Mouse (Mus musculus) MEL (cell line): ENCODE results near the gene Oxsr1. TPM values are rescaled to one million over a fixed set of nuclear protein-coding genes. Genes with fewer than 3 reads are reported as not detected.

ENCODE experiments used
- DNase-seq: peaks from one replicate; pipeline ENCODE4 v3.0.0; 2011; ENCODE audit warnings: low read depth, low spot score
- H3K27ac ChIP-seq: 2 replicates; pipeline ENCODE4 v1.5.1; 2012; ENCODE audit warnings: low read depth, mild to moderate bottlenecking, control low read depth, low read length, moderate library complexity; ENCODE audit not compliant: control insufficient read depth
- H3K27me3 ChIP-seq, 2 experiments: fragments of 150-350 bp in 1 of 2; sonication (generic) in 1 of 2; 2 replicates each; pipeline ENCODE4 v1.6.1; 2012; ENCODE audit warnings: low read length in 2 of 2, mild to moderate bottlenecking in 2 of 2, improper control_type of control experiment in 1 of 2, moderate library complexity in 1 of 2; ENCODE audit not compliant: insufficient read depth in 2 of 2, control insufficient read depth in 1 of 2
- H3K36me3 ChIP-seq, 2 experiments: 2 replicates each; pipeline ENCODE4 v1.6.1; 2012 to 2014; ENCODE audit warnings: low read length in 2 of 2, improper control_type of control experiment in 1 of 2, inconsistent platforms in 1 of 2, mild to moderate bottlenecking in 1 of 2; ENCODE audit not compliant: insufficient read depth in 2 of 2, control insufficient read depth in 1 of 2
- H3K4me1 ChIP-seq, 2 experiments: fragments of 150-350 bp in 1 of 2; sonication (generic) in 1 of 2; 2 replicates each; pipeline ENCODE4 v1.6.1; 2012; ENCODE audit warnings: low read length in 2 of 2, improper control_type of control experiment in 1 of 2, mild to moderate bottlenecking in 1 of 2; ENCODE audit not compliant: insufficient read depth in 2 of 2, control insufficient read depth in 1 of 2
- H3K4me3 ChIP-seq, 2 experiments: fragments of 150-350 bp in 1 of 2; sonication (generic) in 1 of 2; 2 replicates each; pipeline ENCODE4 v1.5.1; 2012; ENCODE audit warnings: low read depth in 2 of 2, low read length in 2 of 2, mild to moderate bottlenecking in 2 of 2, moderate library complexity in 2 of 2, control low read depth in 1 of 2, improper control_type of control experiment in 1 of 2; ENCODE audit not compliant: control insufficient read depth in 1 of 2, insufficient read depth in 1 of 2
- H3K79me2 ChIP-seq: 2 replicates; pipeline ENCODE4 v1.6.1; 2012; ENCODE audit warnings: mild to moderate bottlenecking, low read length, moderate library complexity; ENCODE audit not compliant: control insufficient read depth, poor library complexity, insufficient read depth
- H3K9ac ChIP-seq: 2 replicates; pipeline ENCODE4 v1.6.1; 2012; ENCODE audit warnings: low read depth, mild to moderate bottlenecking, control low read depth, low read length, moderate library complexity; ENCODE audit not compliant: control insufficient read depth, poor library complexity, severe bottlenecking
- H3K9me3 ChIP-seq: fragments of 150-350 bp; sonication (generic); replicated peaks from 2 replicates; pipeline ENCODE4 v1.6.1; 2012; ENCODE audit warnings: mild to moderate bottlenecking, low read length, improper control_type of control experiment, moderate library complexity; ENCODE audit not compliant: insufficient read depth
- CHD2 ChIP-seq: IDR thresholded peaks from 2 replicates; pipeline ENCODE4 v1.6.1; 2011; ENCODE audit warnings: low read length, improper control_type of control experiment
- CTCF ChIP-seq, 3 experiments: IDR thresholded peaks in 2 of 3; conservative IDR thresholded peaks in 1 of 3; 2 replicates each; pipeline ENCODE4 v1.5.1; 2011 to 2012; ENCODE audit warnings: low read length in 3 of 3, low read depth in 2 of 3, mild to moderate bottlenecking in 2 of 3, improper control_type of control experiment in 1 of 3, inconsistent platforms in 1 of 3, mixed read lengths in 1 of 3, moderate library complexity in 1 of 3; ENCODE audit not compliant: control insufficient read depth in 1 of 3, insufficient read depth in 1 of 3, poor library complexity in 1 of 3, severe bottlenecking in 1 of 3
- E2F4 ChIP-seq: IDR thresholded peaks from 2 replicates; pipeline ENCODE4 v1.6.1; 2011; ENCODE audit warnings: low read depth, low read length, improper control_type of control experiment, borderline replicate concordance
- ELF1 ChIP-seq: IDR thresholded peaks from 2 replicates; pipeline ENCODE4 v1.6.1; 2014; ENCODE audit warnings: low read depth, mild to moderate bottlenecking, inconsistent platforms, low read length, improper control_type of control experiment, moderate library complexity
- EP300 ChIP-seq, 2 experiments: IDR thresholded peaks; 2 replicates each; pipeline ENCODE4 v1.6.1; 2011; ENCODE audit warnings: improper control_type of control experiment in 2 of 2, low read length in 2 of 2, low read depth in 1 of 2, mild to moderate bottlenecking in 1 of 2
- GATA1 ChIP-seq: IDR thresholded peaks from 2 replicates; pipeline ENCODE4 v1.6.1; 2011; ENCODE audit warnings: low read depth, low read length, improper control_type of control experiment
- JUND ChIP-seq: IDR thresholded peaks from 2 replicates; pipeline ENCODE4 v1.6.1; 2011; ENCODE audit warnings: low read depth, mild to moderate bottlenecking, improper control_type of control experiment, low read length
- MAX ChIP-seq: IDR thresholded peaks from 2 replicates; pipeline ENCODE4 v1.6.1; 2011; ENCODE audit warnings: low read length, improper control_type of control experiment
- MAZ ChIP-seq: IDR thresholded peaks from 2 replicates; pipeline ENCODE4 v1.6.1; 2012; ENCODE audit warnings: low read depth, mild to moderate bottlenecking, inconsistent platforms, low read length, improper control_type of control experiment
- MXI1 ChIP-seq: IDR thresholded peaks from 2 replicates; pipeline ENCODE4 v1.6.1; 2011; ENCODE audit warnings: mild to moderate bottlenecking, low read depth, low read length, improper control_type of control experiment
- MYC ChIP-seq: IDR thresholded peaks from 2 replicates; pipeline ENCODE4 v1.6.1; 2011; ENCODE audit warnings: low read depth, mild to moderate bottlenecking, low read length, improper control_type of control experiment, moderate library complexity
- NELFE ChIP-seq: IDR thresholded peaks from 2 replicates; pipeline ENCODE4 v1.6.1; 2011; ENCODE audit warnings: low read depth, low read length, improper control_type of control experiment
- RAD21 ChIP-seq: IDR thresholded peaks from 2 replicates; pipeline ENCODE4 v1.6.1; 2011; ENCODE audit warnings: mild to moderate bottlenecking, low read depth, low read length, improper control_type of control experiment
- SIN3A ChIP-seq: IDR thresholded peaks from 2 replicates; pipeline ENCODE4 v1.6.1; 2012; ENCODE audit warnings: low read length, improper control_type of control experiment, inconsistent platforms
- SMC3 ChIP-seq: IDR thresholded peaks from 2 replicates; pipeline ENCODE4 v1.6.1; 2011; ENCODE audit warnings: low read depth, low read length, improper control_type of control experiment
- TAL1 ChIP-seq: IDR thresholded peaks from 2 replicates; pipeline ENCODE4 v1.6.1; 2012; ENCODE audit warnings: mild to moderate bottlenecking, inconsistent platforms, low read length, moderate library complexity, mixed read lengths
- TBP ChIP-seq: IDR thresholded peaks from 2 replicates; pipeline ENCODE4 v1.8.0; 2011; ENCODE audit warnings: low read depth, low read length, improper control_type of control experiment
- TCF12 ChIP-seq: IDR thresholded peaks from 2 replicates; pipeline ENCODE4 v1.6.1; 2014; ENCODE audit warnings: low read depth, mild to moderate bottlenecking, inconsistent platforms, low read length, improper control_type of control experiment, moderate library complexity
- UBTF ChIP-seq: IDR thresholded peaks from 2 replicates; pipeline ENCODE4 v1.6.1; 2012; ENCODE audit warnings: low read depth, mild to moderate bottlenecking, inconsistent platforms, low read length, improper control_type of control experiment, moderate library complexity, borderline replicate concordance; ENCODE audit not compliant: insufficient read depth
- ZKSCAN1 ChIP-seq: IDR thresholded peaks from 2 replicates; pipeline ENCODE4 v1.6.1; 2012; ENCODE audit warnings: low read depth, mild to moderate bottlenecking, inconsistent platforms, low read length, improper control_type of control experiment, moderate library complexity
- ZMIZ1 ChIP-seq: IDR thresholded peaks from 2 replicates; pipeline ENCODE4 v1.6.1; 2012; ENCODE audit warnings: low read depth, mild to moderate bottlenecking, inconsistent platforms, low read length, improper control_type of control experiment, moderate library complexity
- polyA plus RNA-seq, 2 experiments: library from polyadenylated mRNA; stranded (reverse) in 1 of 2; unstranded in 1 of 2; fragments of >175 nt in 1 of 2; fragments of >200 nt in 1 of 2; gene quantifications; 2 replicates each; pipeline versions ENCODE4 v1.2.1 to v1.2.4; 2012; ENCODE audit warnings: low replicate concordance in 2 of 2, low read depth in 1 of 2; ENCODE audit not compliant: insufficient read length in 2 of 2, insufficient read depth in 1 of 2, missing spikeins in 1 of 2
- total RNA-seq: library from RNA; depleted of rRNA; stranded (reverse); fragments of 300-350 nt; gene quantifications from 2 replicates; pipeline ENCODE4 v1.2.3, GENCODE M21; 2012

The Oxsr1 gene
- total and polyA plus RNA-seq, 3 experiments, result 25.6 to 304 (median 37.6) TPM

GRCm38 (mm10) chr9:119334324-119334723, 12.1 kb upstream of the Oxsr1 start:
- no peaks in the 10 kb centered on the region for H3K9me3 ChIP-seq
- H3K4me1 ChIP-seq, result peaks cover 4 to 26% of the 10 kb centered on the region in 2 experiments
- H3K36me3 ChIP-seq, result peaks cover 0 to 10% of the 10 kb centered on the region in 2 experiments; a peak in 2 of 4 replicates
- peak overlapping the region; percentile 15 for H3K9ac ChIP-seq
- no peak for TF ChIP-seq UBTF
- peak in 1 of 2 experiments; percentile 34; a peak in 1 of 4 replicates for TF ChIP-seq EP300 (IDR thresholded peaks at IDR 0.05; ENCODE audit: low read depth in 1 of 2, low read length in 2 of 2)
- no peak for TF ChIP-seq MAX
- no peak for TF ChIP-seq MYC
- no peak for TF ChIP-seq JUND
- TF ChIP-seq MXI1, result peak; percentile 39
- TF ChIP-seq TAL1, result no peak
- TF ChIP-seq CHD2, result no peak
- no peak for TF ChIP-seq TCF12
- no peak for TF ChIP-seq ZKSCAN1
- no peak for TF ChIP-seq MAZ
- TF ChIP-seq ELF1, result peak; percentile 66; the same call in 1 of the 2 replicates
- TF ChIP-seq NELFE, result no peak
- no peak for TF ChIP-seq ZMIZ1
- TF ChIP-seq SIN3A, result peak; percentile 75
- H3K4me3 ChIP-seq, result peak overlapping the region in 1 of 2 experiments; percentile 4; a peak in 1 of 4 replicates
- H3K79me2 ChIP-seq, result peaks cover 5% of the 10 kb centered on the region
- no peak overlapping the region for H3K27ac ChIP-seq
- H3K27me3 ChIP-seq, result no peaks in the 10 kb centered on the region
- peak; percentile 84 for DNase-seq

GRCm38 (mm10) chr9:119330186-119330963, 8.1 kb upstream of the Oxsr1 start:
- peaks cover 0 to 23% of the 10 kb centered on the region in 2 experiments; a peak in 2 of 4 replicates for H3K36me3 ChIP-seq
- no peak for TF ChIP-seq TBP
- no peak for TF ChIP-seq RAD21
- no peak for TF ChIP-seq EP300 (IDR thresholded peaks at IDR 0.05; ENCODE audit: low read depth in 1 of 2, low read length in 2 of 2)
- no peak for TF ChIP-seq SMC3
- no peak for TF ChIP-seq CTCF (IDR thresholded peaks at IDR 0.05 in 2 of 3, conservative IDR thresholded peaks at IDR 0.05 in 1 of 3; ENCODE audit: control insufficient read depth in 1 of 3, insufficient read depth in 1 of 3, low read depth in 2 of 3, low read length in 3 of 3, poor library complexity in 1 of 3, severe bottlenecking in 1 of 3)
- TF ChIP-seq GATA1, result no peak
- TF ChIP-seq E2F4, result no peak
- TF ChIP-seq CHD2, result no peak
- no peaks in the 10 kb centered on the region for H3K9me3 ChIP-seq
- H3K27me3 ChIP-seq, result no peaks in the 10 kb centered on the region
- peaks cover 13 to 36% of the 10 kb centered on the region in 2 experiments for H3K4me1 ChIP-seq
- H3K4me3 ChIP-seq, result no peak overlapping the region
- H3K27ac ChIP-seq, result no peak overlapping the region
- no peak for DNase-seq
- no peaks in the 10 kb centered on the region for H3K79me2 ChIP-seq
- H3K9ac ChIP-seq, result no peak overlapping the region
